Mouse (Mus musculus) thymus, adult 2 months (tissue): ENCODE measurements at regions not wholly inside any gene's neighbourhood (a gene's known extent, or its start where the extent isn't known, plus 50 kb on each side); places are given as distances from the start of the nearest gene placed in this dataset.

Experiments
- DNase-seq: peaks from one replicate; pipeline ENCODE4 v3.0.0; 2021
- H3K27ac ChIP-seq: fragments of 200-500 bp; 2 replicates; pipeline ENCODE4 v1.5.1; 2012; ENCODE audit warnings: low read length, control low read depth; ENCODE audit not compliant: control insufficient read depth, insufficient read depth
- H3K27me3 ChIP-seq: fragments of 200-500 bp; 2 replicates; pipeline ENCODE4 v1.6.1; 2012; ENCODE audit warnings: mild to moderate bottlenecking, low read length, moderate library complexity, mixed read lengths; ENCODE audit not compliant: control insufficient read depth, insufficient read depth
- H3K36me3 ChIP-seq: fragments of 200-500 bp; 2 replicates; pipeline ENCODE4 v1.6.1; 2012; ENCODE audit warnings: mild to moderate bottlenecking, low read length, moderate library complexity; ENCODE audit not compliant: control insufficient read depth, insufficient read depth
- H3K4me1 ChIP-seq: fragments of 200-500 bp; replicated peaks from 2 replicates; pipeline ENCODE4 v1.6.1; 2012; ENCODE audit warnings: low read length; ENCODE audit not compliant: control insufficient read depth, insufficient read depth
- H3K4me3 ChIP-seq: fragments of 200-500 bp; 2 replicates; pipeline ENCODE4 v1.5.1; 2012; ENCODE audit warnings: mild to moderate bottlenecking, low read length, control low read depth, moderate library complexity; ENCODE audit not compliant: control insufficient read depth, insufficient read depth
- CTCF ChIP-seq: fragments of 200-500 bp; IDR thresholded peaks from 2 replicates; pipeline ENCODE4 v1.5.1; 2012; ENCODE audit warnings: mild to moderate bottlenecking, control low read depth, low read length, moderate library complexity, borderline replicate concordance; ENCODE audit not compliant: control insufficient read depth, poor library complexity, insufficient read depth; ENCODE audit errors: extremely low read depth
- POLR2A ChIP-seq: fragments of 200-500 bp; IDR thresholded peaks from 2 replicates; pipeline ENCODE4 v1.6.1; 2012; ENCODE audit warnings: mild to moderate bottlenecking, low read length, control low read depth, moderate library complexity; ENCODE audit not compliant: control insufficient read depth, poor library complexity, insufficient read depth; ENCODE audit errors: extremely low read depth
- WGBS: fragments of 180-500 bp; shearing (Covaris S2); methylation state at CpG from one replicate; pipeline ENCODE4 v1.1.7; 2018; 5-methylcytosine and 5-hydroxymethylcytosine counted together

GRCm38 (mm10) chr6:84269478-84269877 lies 261.1 kb downstream of the Dysf start:
- Histone ChIP-seq H3K27me3 (no peaks in the 10 kb centered on the region), H3K4me1 (no peaks in the 10 kb centered on the region), H3K4me3 (no peak overlapping the region), H3K36me3 (no peaks in the 10 kb centered on the region), H3K27ac (no peak overlapping the region)
- no peak for DNase-seq
- no peak for TF ChIP-seq POLR2A
- no peak for TF ChIP-seq CTCF
- WGBS: 98% methylated on average over 4 of the region's 4 CpGs

DNA sequence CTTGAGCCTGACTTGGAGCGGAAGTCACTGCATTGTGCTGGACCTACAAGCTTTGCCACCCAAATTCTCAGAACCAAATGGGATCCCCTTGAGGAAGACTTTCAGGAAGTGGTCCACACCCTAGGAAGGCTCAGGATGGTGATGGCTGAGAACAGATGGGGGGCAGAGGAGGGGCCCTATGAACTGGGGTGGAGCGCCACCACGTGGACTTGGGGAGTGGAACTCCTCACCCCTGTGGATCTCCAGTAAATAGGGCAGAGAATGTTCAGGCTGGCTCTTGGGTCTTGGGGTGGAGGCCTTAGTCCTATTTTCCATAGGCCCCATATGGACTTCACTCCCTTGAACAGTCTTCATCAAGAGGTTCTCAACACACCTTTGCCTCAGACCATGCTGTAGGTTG lies 260.6 kb downstream of the Dysf start:
- Histone ChIP-seq H3K27ac (no peak overlapping the region), H3K4me3 (no peak overlapping the region), H3K36me3 (no peaks in the 10 kb centered on the region), H3K4me1 (no peaks in the 10 kb centered on the region), H3K27me3 (no peaks in the 10 kb centered on the region)
- WGBS: 69% methylated on average over 3 of the region's 3 CpGs
- TF ChIP-seq POLR2A (no peak), CTCF (no peak)
- peak; percentile 24 for DNase-seq

DNA sequence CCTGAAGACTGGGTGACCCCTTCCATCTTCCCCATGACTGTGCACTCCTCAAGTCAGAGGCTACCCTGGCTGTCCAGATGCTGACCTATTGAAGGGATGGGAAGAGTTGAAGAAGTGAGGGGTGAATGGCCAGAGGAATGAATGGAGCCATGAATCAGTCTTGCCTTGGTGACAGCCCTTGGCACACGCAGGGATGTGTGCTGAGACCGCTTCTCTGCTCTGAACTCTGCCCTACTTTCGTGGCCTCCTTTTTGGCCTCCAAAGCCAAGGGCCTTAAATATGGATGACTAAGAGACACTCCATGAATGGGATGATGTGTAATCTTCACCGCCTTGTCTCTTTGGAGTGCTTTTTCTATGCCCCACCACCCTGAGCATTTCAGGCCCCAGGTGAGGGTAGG lies 259.7 kb downstream of the Dysf start:
- TF ChIP-seq POLR2A: no peak
- no peak for TF ChIP-seq CTCF
- no peak overlapping the region for H3K4me3 ChIP-seq
- 95% methylated on average over 4 of the region's 4 CpGs for WGBS

DNA sequence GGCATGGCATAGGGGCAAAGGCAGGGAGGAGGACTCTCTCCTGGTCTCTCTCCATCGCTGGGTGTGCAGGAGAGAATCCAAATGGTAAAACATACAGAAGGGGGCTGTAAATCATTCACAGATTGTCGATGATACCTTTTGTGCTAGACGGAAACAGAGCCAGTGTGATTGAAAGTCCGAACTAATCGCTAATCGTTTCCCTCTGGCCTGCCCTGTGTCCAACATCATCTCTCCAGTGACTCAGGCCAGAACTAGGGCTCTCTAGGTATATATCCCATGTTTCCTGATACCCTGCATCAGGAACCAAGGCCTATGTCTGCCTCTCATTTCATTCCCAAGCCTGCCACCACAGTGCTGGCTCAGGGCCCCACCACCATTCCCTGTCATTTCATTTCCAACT lies 259.1 kb downstream of the Dysf start:
- Histone ChIP-seq H3K4me1 (no peaks in the 10 kb centered on the region), H3K4me3 (no peak overlapping the region), H3K27me3 (no peaks in the 10 kb centered on the region), H3K36me3 (no peaks in the 10 kb centered on the region), H3K27ac (no peak overlapping the region)
- 92% methylated on average over 6 of the region's 6 CpGs for WGBS
- no peak for DNase-seq
- TF ChIP-seq CTCF (no peak), POLR2A (no peak)

More for the DNA sequence above, 259.7 kb downstream of the Dysf start:
- Histone ChIP-seq H3K4me1 (no peaks in the 10 kb centered on the region), H3K36me3 (no peaks in the 10 kb centered on the region), H3K27me3 (no peaks in the 10 kb centered on the region), H3K27ac (no peak overlapping the region)
- no peak for DNase-seq

DNA sequence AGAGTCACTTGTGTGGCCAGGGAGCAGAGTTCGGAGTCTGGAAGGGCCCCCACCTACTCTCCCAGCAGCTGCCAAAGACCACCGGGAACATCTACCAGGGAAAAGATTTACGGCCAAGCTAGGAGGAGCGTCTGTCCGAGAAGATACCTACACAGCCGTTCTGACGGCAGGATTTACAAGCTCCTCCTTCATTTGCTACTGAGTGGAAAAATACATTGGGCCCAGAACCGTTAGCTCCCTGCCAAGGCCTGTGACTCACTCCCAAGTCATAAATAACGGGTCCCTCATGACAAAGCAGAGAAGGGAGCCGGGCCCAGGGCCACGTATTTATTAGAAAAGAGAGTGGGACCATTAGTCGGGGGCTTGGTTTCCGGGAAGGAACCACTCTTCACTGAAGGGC lies 258.3 kb downstream of the Dysf start:
- no peak overlapping the region for H3K27ac ChIP-seq
- TF ChIP-seq POLR2A: no peak
- TF ChIP-seq CTCF: no peak
- no peaks in the 10 kb centered on the region for H3K36me3 ChIP-seq
- no peak for DNase-seq
- WGBS: 43% methylated on average over 13 of the region's 13 CpGs
- H3K4me3 ChIP-seq: no peak overlapping the region
- H3K4me1 ChIP-seq: no peaks in the 10 kb centered on the region
- no peaks in the 10 kb centered on the region for H3K27me3 ChIP-seq

DNA sequence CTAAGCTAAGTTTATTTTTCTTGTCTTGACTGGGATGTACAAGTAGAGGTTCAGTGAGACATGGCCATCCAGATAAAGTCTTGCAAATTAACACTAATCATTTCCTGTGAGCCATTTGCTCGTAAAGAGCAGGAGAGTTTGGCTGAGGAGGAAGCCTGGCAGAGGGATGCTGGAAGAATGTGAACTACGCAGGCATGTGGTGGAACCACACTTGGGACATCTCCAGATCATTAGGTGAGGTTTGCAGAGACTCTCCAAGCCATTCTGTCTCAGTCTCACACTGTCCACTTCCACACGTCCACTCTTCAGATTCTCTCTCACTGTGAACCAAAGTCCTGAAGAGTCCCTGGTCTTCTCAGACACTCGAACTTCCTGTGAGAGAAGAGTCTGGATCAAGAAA lies 256.3 kb downstream of the Dysf start:
- DNase-seq: no peak
- no peaks in the 10 kb centered on the region for H3K27me3 ChIP-seq
- 84% methylated on average over 4 of the region's 4 CpGs for WGBS
- no peak overlapping the region for H3K27ac ChIP-seq
- no peak overlapping the region for H3K4me3 ChIP-seq
- no peak for TF ChIP-seq CTCF
- no peak for TF ChIP-seq POLR2A
- no peaks in the 10 kb centered on the region for H3K4me1 ChIP-seq
- H3K36me3 ChIP-seq: no peaks in the 10 kb centered on the region

DNA sequence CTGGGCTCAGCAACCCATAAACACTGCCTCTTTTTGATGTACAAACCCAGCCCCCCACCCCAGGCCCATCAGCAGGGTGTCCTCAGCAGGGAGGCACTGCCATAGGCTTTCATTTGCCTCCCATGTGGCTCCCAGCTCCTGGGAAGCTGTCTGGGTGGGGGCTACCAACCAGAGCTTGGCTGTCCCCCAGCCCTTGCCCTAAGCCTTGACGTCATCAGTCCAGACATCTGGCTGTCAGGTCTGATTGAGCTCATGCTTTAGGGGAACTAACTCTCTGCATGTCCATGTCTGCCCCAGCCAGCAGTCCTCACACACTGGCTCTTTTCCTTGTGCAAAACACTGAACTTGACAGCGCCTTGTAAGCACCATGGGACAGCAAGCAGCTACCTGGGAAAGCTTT lies 255.3 kb downstream of the Dysf start:
- H3K4me3 ChIP-seq: no peak overlapping the region
- 79% methylated on average over 2 of the region's 2 CpGs for WGBS
- H3K36me3 ChIP-seq: no peaks in the 10 kb centered on the region
- H3K27ac ChIP-seq: no peak overlapping the region
- H3K27me3 ChIP-seq: no peaks in the 10 kb centered on the region
- no peaks in the 10 kb centered on the region for H3K4me1 ChIP-seq
- no peak for DNase-seq
- TF ChIP-seq CTCF: no peak
- no peak for TF ChIP-seq POLR2A
